Mouse (Mus musculus) liver, adult 2 months (tissue): Measurements from ENCODE around the gene Prss8. TPM values are rescaled to one million over a fixed set of nuclear protein-coding genes. Genes with fewer than 3 reads are reported as not detected.
A peak's percentile ranks its signal among the peaks of the same experiment; 100 is the strongest.

ENCODE experiments used
- DNase-seq: peaks from one replicate; pipeline ENCODE4 v3.0.0-alpha.2; 2011; ENCODE audit warnings: low read depth, low spot score; ENCODE audit errors: extremely low read depth
- H3K27ac ChIP-seq: fragments of 200-500 bp; replicated peaks from 2 replicates; pipeline ENCODE4 v1.5.1; 2012; ENCODE audit warnings: low read depth, mild to moderate bottlenecking, control low read depth, inconsistent platforms, low read length; ENCODE audit not compliant: insufficient read depth
- H3K27me3 ChIP-seq: fragments of 200-500 bp; 2 replicates; pipeline ENCODE4 v1.6.1; 2012; ENCODE audit warnings: mild to moderate bottlenecking, moderate library complexity, low read length, inconsistent platforms; ENCODE audit not compliant: control insufficient read depth, insufficient read depth
- H3K36me3 ChIP-seq: fragments of 200-500 bp; 2 replicates; pipeline ENCODE4 v1.6.1; 2012; ENCODE audit warnings: low read length, inconsistent platforms; ENCODE audit not compliant: control insufficient read depth, insufficient read depth
- H3K4me1 ChIP-seq: fragments of 200-500 bp; 2 replicates; pipeline ENCODE4 v1.6.1; 2011; ENCODE audit warnings: low read length; ENCODE audit not compliant: control insufficient read depth, insufficient read depth
- H3K4me3 ChIP-seq: fragments of 200-500 bp; 2 replicates; pipeline ENCODE4 v1.5.1; 2011; ENCODE audit warnings: low read depth, mild to moderate bottlenecking, control low read depth, low read length, moderate library complexity; ENCODE audit not compliant: insufficient read depth
- H3K79me2 ChIP-seq: fragments of 200-500 bp; 2 replicates; pipeline ENCODE4 v1.6.1; 2012; ENCODE audit warnings: inconsistent platforms, mild to moderate bottlenecking, low read length, moderate library complexity; ENCODE audit not compliant: control insufficient read depth, insufficient read depth
- H3K9ac ChIP-seq: fragments of 200-500 bp; 2 replicates; pipeline ENCODE4 v1.6.1; 2012; ENCODE audit warnings: low read depth, mild to moderate bottlenecking, control low read depth, inconsistent platforms, low read length
- CTCF ChIP-seq: fragments of 200-500 bp; IDR thresholded peaks from 2 replicates; pipeline ENCODE4 v1.5.1; 2011; ENCODE audit warnings: low read depth, low read length, control low read depth
- POLR2A ChIP-seq: fragments of 200-500 bp; IDR thresholded peaks from 2 replicates; pipeline ENCODE4 v1.6.1; 2011; ENCODE audit warnings: low read length, control low read depth; ENCODE audit not compliant: insufficient read depth; ENCODE audit errors: extremely low read depth
- WGBS: fragments of 180-500 bp; shearing (Covaris S2); methylation state at CpG from one replicate; pipeline ENCODE4 v1.1.7; 2018; 5-methylcytosine and 5-hydroxymethylcytosine counted together
- polyA plus RNA-seq: library from polyadenylated mRNA; depleted of rRNA; stranded (reverse); fragments of >200 nt; gene quantifications from 2 replicates; pipeline ENCODE4 v1.2.3, GENCODE M21; 2012
- total RNA-seq: library from RNA; depleted of rRNA; stranded (reverse); fragments of >200 nt; gene quantifications from 2 replicates; pipeline ENCODE4 v1.2.3, GENCODE M21; 2014

Prss8 gene
- total and polyA plus RNA-seq, 2 experiments, result 2.9 to 8.6 TPM

GRCm38 (mm10) chr7:127936216-127936884, 6.4 kb upstream of the Prss8 start:
- Histone ChIP-seq H3K27ac (no peak overlapping the region), H3K36me3 (no peaks in the 10 kb centered on the region), H3K4me1 (peaks cover 5% of the 10 kb centered on the region), H3K79me2 (no peaks in the 10 kb centered on the region), H3K27me3 (no peaks in the 10 kb centered on the region), H3K9ac (peak overlapping the region; percentile 85; the same call in 1 of the 2 replicates), H3K4me3 (no peak overlapping the region; the same call in 1 of the 2 replicates)
- DNase-seq, result no peak
- WGBS, result 72% methylated on average over 18 of the region's 18 CpGs
- no peak for TF ChIP-seq CTCF
- no peak for TF ChIP-seq POLR2A

GRCm38 (mm10) chr7:127935748-127936159, 5.8 kb upstream of the Prss8 start:
- H3K4me1 ChIP-seq, result peaks cover 8% of the 10 kb centered on the region
- no peaks in the 10 kb centered on the region for H3K27me3 ChIP-seq
- H3K4me3 ChIP-seq, result peak overlapping the region; percentile 78
- H3K36me3 ChIP-seq, result no peaks in the 10 kb centered on the region
- DNase-seq, result no peak
- H3K79me2 ChIP-seq, result no peaks in the 10 kb centered on the region
- no peak for TF ChIP-seq CTCF
- H3K9ac ChIP-seq, result peak overlapping the region; percentile 85
- no peak overlapping the region for H3K27ac ChIP-seq
- 1% methylated on average over 38 of the region's 38 CpGs for WGBS

- Histone ChIP-seq H3K27me3 (no peaks in the 10 kb centered on the region), H3K4me1 (peaks cover 12% of the 10 kb centered on the region), H3K79me2 (no peaks in the 10 kb centered on the region), H3K36me3 (no peaks in the 10 kb centered on the region), H3K9ac (peak overlapping the region; percentile 85), H3K27ac (peak overlapping the region; percentile 60; the same call in 1 of the 2 replicates), H3K4me3 (peak overlapping the region; percentile 78)
- 7% methylated on average over 32 of the region's 32 CpGs for WGBS
- DNase-seq, result peak; percentile 84
- TF ChIP-seq POLR2A (peak; percentile 72), CTCF (peak; percentile 91)
These were observed 5.3 kb upstream of the Prss8 start for GRCm38 (mm10) chr7:127935028-127935722.

- Histone ChIP-seq H3K4me3 (no peak overlapping the region), H3K4me1 (peaks cover 16% of the 10 kb centered on the region), H3K9ac (no peak overlapping the region), H3K27me3 (no peaks in the 10 kb centered on the region), H3K27ac (no peak overlapping the region), H3K36me3 (no peaks in the 10 kb centered on the region), H3K79me2 (no peaks in the 10 kb centered on the region)
- 86% methylated on average over 5 of the region's 5 CpGs for WGBS
- no peak for DNase-seq
- no peak for TF ChIP-seq POLR2A
- no peak for TF ChIP-seq CTCF
These were observed 4.2 kb upstream of the Prss8 start for GRCm38 (mm10) chr7:127934075-127934474.

DNA sequence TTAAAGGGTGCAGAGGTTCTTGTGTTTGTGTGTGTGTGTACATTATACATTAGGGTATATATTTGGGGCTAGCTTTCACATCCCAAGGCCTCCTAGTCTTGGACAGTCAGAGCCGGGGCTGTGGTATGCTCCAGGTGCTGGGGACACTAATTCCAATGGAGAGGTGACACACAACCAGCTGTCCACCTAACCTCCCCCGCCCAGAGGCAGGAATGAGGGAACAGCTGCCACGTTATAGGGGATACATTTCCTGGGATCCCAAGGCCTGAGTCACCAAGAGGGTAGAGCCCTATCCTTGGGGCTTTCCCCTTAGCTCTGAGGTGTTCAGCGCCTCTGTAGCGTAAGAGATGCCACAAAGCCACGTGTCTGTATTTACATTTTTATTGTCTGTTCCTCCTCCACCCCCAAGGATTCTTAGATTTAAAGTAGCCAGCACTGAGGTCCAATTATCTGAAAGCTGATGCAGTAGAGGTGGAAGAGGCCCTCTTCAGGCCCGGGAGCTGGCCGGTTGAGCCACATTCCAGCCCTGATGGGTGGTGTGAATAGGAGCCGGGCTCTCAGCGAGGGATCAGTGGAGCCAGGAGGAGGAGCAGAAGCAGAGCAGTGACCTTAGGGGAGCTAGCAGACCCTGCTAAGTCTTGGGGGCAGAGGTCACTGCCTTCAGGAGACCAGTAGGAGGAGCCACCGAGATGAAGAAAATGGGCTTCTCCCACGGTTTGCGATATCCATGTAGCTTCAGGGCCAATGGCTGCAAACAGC, 2.5 kb upstream of the Prss8 start:
- no peaks in the 10 kb centered on the region for H3K27me3 ChIP-seq
- TF ChIP-seq CTCF, result no peak
- peak overlapping the region; percentile 67 for H3K27ac ChIP-seq
- DNase-seq, result no peak
- H3K4me3 ChIP-seq, result no peak overlapping the region
- H3K36me3 ChIP-seq, result no peaks in the 10 kb centered on the region
- peak overlapping the region; percentile 32 for H3K9ac ChIP-seq
- H3K79me2 ChIP-seq, result no peaks in the 10 kb centered on the region
- WGBS, result 51% methylated on average over 13 of the region's 13 CpGs
- H3K4me1 ChIP-seq, result peaks cover 20% of the 10 kb centered on the region
